Mouse (Mus musculus): ENCODE measurements around the gene Primpol. TPM values are rescaled to one million over a fixed set of nuclear protein-coding genes. Genes with fewer than 3 reads are reported as not detected.
"Not testable (repeated sequence)": the region's sequence is repeated elsewhere in the genome, so short reads cannot be mapped to it uniquely, and the experiment has no call there.

The Primpol gene
- polyA plus RNA-seq, 1 experiment from 2014 or later = 11.8 TPM

DNA sequence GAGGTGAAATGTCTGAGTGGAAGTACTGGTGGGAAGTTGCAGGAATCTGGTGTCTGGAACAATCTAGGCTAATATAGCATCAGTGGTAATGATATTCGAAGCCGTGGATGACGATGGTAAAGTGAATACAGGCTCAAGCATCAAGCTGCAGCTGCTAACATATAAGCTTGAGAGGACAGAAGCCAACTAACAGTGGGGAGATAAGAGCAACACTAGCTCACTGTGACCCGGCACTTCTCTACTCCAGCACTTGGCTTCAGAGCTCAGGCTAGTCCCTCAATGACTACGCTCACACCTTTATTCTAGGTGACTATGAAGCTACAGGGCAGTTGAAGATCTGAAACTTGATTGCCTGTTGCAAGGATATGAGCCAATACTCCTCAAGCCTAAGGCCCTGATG lies 18.3 kb downstream of the Primpol start:
- H3K27me3 ChIP-seq (ENCODE audit: insufficient read depth, poor library complexity, severe bottlenecking) = no peaks in the 10 kb centered on the region
- H3K4me3 ChIP-seq = no peak overlapping the region
- peaks cover 11% of the 10 kb centered on the region; the same call in 1 of the 2 replicates for H3K36me3 ChIP-seq
- no peak for DNase-seq (ENCODE audit: low spot score)
- WGBS = 72% methylated on average over 5 of the region's 5 CpGs
- H3K9me3 ChIP-seq = no peaks in the 10 kb centered on the region
- no peak overlapping the region for H3K27ac ChIP-seq
- peaks cover 23% of the 10 kb centered on the region; the same call in 1 of the 2 replicates for H3K4me1 ChIP-seq

DNA sequence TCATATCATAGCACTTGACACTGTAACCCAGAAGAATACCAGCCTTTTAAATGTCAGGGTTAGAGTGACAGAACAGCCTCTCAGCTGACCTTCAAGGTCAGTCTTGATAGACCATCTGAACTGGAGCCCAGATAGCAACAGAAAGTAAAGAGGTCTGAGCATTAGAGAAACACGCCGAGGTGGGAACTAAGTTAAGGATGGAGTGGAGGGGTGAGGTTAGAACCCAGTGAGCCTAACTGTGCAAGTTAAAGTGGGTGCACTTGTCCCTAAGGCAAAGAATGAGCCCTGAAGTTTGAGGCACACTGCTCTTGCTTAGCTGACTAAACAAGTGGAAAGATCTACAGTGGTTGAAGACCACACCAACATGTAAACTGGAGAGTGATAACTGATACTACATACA lies 18.9 kb downstream of the Primpol start:
- no peak for DNase-seq (ENCODE audit: low spot score)
- 48% methylated on average over 2 of the region's 2 CpGs for WGBS
- Histone ChIP-seq H3K4me1 (peaks cover 26% of the 10 kb centered on the region; the same call in 1 of the 2 replicates), H3K36me3 (peaks cover 12% of the 10 kb centered on the region; the same call in 1 of the 2 replicates), H3K9me3 (no peaks in the 10 kb centered on the region), H3K27me3 (ENCODE audit: insufficient read depth, poor library complexity, severe bottlenecking) (no peaks in the 10 kb centered on the region), H3K4me3 (no peak overlapping the region), H3K27ac (no peak overlapping the region)

DNA sequence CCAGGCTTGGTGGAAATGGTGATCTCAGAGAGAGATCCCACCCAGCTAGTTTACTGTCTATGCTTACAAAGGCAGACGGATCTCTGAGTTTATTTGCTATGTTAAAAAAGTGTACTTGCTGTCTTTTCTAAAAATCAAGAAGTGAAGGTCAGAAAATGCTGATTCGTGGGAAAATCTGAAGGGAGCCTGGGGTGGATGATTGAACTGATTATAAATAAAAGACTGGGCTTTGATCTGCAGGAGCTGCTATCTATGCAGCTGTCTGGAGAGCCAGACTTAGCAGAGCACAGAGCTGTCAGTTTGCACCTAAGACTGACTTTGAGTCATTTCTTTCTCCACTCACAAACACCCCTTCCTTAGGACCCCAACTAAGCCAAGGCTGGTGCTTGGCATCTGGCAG lies 19.6 kb downstream of the Primpol start:
- Histone ChIP-seq H3K27ac (no peak overlapping the region), H3K27me3 (ENCODE audit: insufficient read depth, poor library complexity, severe bottlenecking) (no peaks in the 10 kb centered on the region), H3K4me1 (peaks cover 28% of the 10 kb centered on the region; the same call in 1 of the 2 replicates), H3K4me3 (no peak overlapping the region), H3K36me3 (peaks cover 8% of the 10 kb centered on the region; the same call in 1 of the 2 replicates), H3K9me3 (no peaks in the 10 kb centered on the region)
- WGBS = 67% methylated on average over 2 of the region's 2 CpGs
- DNase-seq (ENCODE audit: low spot score) = no peak

DNA sequence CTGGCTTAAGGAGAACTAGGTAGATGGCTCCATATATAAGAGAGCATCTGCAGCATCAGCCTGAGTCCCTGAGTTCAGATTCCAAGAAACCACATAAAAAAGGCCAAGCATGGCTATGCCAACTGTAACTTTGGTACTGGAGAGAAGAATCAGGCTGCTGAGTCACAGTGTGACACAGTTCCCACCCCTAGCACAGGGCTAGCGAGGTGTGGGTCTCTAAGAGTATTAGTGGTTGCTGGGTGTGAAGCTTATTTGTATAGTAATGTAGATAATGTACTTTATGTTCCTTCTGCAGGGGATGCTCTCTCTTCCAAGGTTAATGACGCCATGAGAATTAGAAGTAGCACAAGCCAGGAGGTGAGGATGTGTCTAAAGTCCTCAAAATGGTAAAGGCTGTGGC lies 20.5 kb downstream of the Primpol start:
- Histone ChIP-seq H3K27me3 (ENCODE audit: insufficient read depth, poor library complexity, severe bottlenecking) (no peaks in the 10 kb centered on the region), H3K36me3 (peaks cover 8% of the 10 kb centered on the region; the same call in 1 of the 2 replicates), H3K4me1 (peaks cover 28% of the 10 kb centered on the region; the same call in 1 of the 2 replicates), H3K4me3 (no peak overlapping the region), H3K27ac (no peak overlapping the region), H3K9me3 (no peaks in the 10 kb centered on the region)
- WGBS = 89% methylated on average over 2 of the region's 2 CpGs
- no peak for DNase-seq (ENCODE audit: low spot score)

DNA sequence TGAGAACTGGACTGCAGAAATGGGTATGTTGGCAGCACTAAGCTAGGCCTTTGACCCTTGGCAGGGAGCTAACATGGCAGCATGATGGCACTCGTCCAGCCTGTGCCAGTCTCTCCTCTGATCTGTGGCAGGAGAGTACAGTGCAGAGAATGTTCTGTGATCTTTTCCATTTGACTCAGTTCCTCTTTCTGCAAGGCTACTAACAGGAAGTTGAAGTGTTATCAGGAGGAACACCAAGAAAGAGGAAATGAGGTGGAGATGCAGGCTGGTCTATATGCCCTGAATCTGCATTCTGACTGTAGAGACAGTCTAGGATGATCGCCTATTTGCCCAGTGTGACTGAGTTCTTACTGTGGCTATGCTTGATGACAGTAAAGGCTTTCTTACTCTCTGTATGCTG lies 21.4 kb downstream of the Primpol start:
- H3K4me1 ChIP-seq = peaks cover 28% of the 10 kb centered on the region; the same call in 1 of the 2 replicates
- H3K36me3 ChIP-seq = peaks cover 8% of the 10 kb centered on the region; the same call in 1 of the 2 replicates
- H3K27me3 ChIP-seq (ENCODE audit: insufficient read depth, poor library complexity, severe bottlenecking) = no peaks in the 10 kb centered on the region
- WGBS = 78% methylated on average over 2 of the region's 2 CpGs
- H3K27ac ChIP-seq = no peak overlapping the region
- DNase-seq (ENCODE audit: low spot score) = no peak
- no peaks in the 10 kb centered on the region for H3K9me3 ChIP-seq
- H3K4me3 ChIP-seq = no peak overlapping the region

DNA sequence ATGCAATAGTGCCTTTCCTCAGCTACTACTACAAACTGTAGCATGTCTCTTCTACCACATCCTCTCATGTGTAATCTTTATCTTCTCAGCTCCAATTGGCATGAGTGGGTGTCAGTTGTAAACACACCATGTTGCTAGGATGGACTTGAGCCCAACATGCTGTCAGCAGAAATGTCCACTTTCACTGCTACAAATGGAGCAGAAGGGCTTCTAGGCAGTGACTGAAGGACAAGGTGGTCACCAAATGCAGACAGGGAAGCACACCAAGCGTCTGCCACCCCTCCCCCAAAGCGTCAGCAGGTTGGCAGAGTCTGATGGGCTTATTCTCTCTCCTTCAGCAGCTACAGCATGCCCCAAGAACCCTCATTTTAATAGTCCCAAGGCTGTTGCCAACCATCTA lies 23.2 kb downstream of the Primpol start:
- no peak overlapping the region for H3K27ac ChIP-seq
- WGBS = 56% methylated on average over 2 of the region's 2 CpGs
- no peak overlapping the region for H3K4me3 ChIP-seq
- H3K9me3 ChIP-seq = no peaks in the 10 kb centered on the region
- no peaks in the 10 kb centered on the region for H3K27me3 ChIP-seq (ENCODE audit: insufficient read depth, poor library complexity, severe bottlenecking)
- peaks cover 8% of the 10 kb centered on the region; the same call in 1 of the 2 replicates for H3K36me3 ChIP-seq
- DNase-seq (ENCODE audit: low spot score) = no peak
- H3K4me1 ChIP-seq = peaks cover 20% of the 10 kb centered on the region; the same call in 1 of the 2 replicates

DNA sequence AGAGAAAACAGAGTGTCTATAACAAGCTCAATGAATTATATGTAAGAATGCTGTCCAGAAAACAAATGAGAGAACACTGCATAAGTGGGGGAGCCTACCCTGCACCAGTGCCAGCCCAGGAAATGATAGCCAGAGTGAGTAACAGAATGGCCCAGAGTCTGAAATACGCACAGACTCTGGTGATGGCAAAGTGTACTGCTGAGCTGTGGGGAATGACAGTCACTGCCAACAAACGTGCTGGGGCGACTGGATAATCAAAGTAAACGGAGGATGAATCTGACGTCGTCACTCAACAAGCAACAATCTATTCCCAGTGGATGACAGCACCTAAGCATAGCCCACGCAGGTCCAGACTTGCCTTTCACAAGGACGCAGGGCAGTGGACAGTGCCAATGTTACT lies 23.9 kb downstream of the Primpol start:
- H3K4me3 ChIP-seq = no peak overlapping the region
- H3K9me3 ChIP-seq = no peaks in the 10 kb centered on the region
- peaks cover 14% of the 10 kb centered on the region; the same call in 1 of the 2 replicates for H3K4me1 ChIP-seq
- no peaks in the 10 kb centered on the region for H3K27me3 ChIP-seq (ENCODE audit: insufficient read depth, poor library complexity, severe bottlenecking)
- H3K27ac ChIP-seq = no peak overlapping the region
- WGBS = 66% methylated on average over 8 of the region's 8 CpGs
- peaks cover 8% of the 10 kb centered on the region; the same call in 1 of the 2 replicates for H3K36me3 ChIP-seq
- no peak for DNase-seq (ENCODE audit: low spot score)

DNA sequence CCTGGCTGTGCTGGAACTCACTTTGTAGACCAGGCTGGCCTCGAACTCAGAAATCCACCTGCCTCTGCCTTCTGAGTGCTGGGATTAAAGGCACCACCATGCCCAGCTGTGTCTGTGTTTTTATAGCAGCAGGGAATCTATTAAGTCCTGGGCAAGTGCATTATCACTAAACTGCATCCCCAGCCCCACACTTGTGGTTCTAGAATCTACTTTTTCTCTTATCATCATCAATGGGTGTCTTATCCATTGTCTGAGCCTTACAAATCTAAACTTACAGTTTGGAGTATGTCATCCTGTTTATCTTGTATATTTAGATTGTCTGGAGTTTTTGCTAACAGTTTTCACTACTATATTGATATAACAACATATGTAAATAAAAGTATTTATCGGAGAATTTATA lies 28.3 kb downstream of the Primpol start:
- 90% methylated on average over 2 of the region's 2 CpGs for WGBS
- no peak overlapping the region for H3K4me3 ChIP-seq
- H3K27me3 ChIP-seq (ENCODE audit: insufficient read depth, poor library complexity, severe bottlenecking) = no peaks in the 10 kb centered on the region
- no peak overlapping the region for H3K27ac ChIP-seq
- H3K36me3 ChIP-seq = peaks cover 4% of the 10 kb centered on the region; the same call in 1 of the 2 replicates
- H3K9me3 ChIP-seq = no peaks in the 10 kb centered on the region
- DNase-seq (ENCODE audit: low spot score) = no peak
- H3K4me1 ChIP-seq = peaks cover 5% of the 10 kb centered on the region; the same call in 1 of the 2 replicates

DNA sequence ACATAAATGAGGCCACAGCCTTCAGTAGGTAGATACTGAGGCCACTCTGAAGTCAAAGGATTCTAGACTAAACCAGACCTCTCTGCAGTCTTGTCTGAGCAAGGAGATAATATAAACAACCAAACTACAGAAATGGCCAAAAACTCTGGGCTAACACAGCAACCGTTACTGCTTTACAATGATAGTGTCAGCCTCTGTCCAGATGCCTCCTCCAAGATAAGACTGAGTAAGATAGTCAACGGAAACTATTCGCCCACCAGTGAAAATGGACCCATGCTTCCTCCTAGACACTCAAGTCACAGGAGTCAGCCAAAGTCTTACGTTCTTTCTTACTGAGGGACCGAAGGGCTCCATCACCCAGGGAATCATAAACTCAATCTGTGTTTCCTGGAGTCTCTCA lies 29.1 kb downstream of the Primpol start:
- Histone ChIP-seq H3K4me3 (no peak overlapping the region), H3K36me3 (peaks cover 4% of the 10 kb centered on the region; the same call in 1 of the 2 replicates)
- no peak for DNase-seq (ENCODE audit: low spot score)

DNA sequence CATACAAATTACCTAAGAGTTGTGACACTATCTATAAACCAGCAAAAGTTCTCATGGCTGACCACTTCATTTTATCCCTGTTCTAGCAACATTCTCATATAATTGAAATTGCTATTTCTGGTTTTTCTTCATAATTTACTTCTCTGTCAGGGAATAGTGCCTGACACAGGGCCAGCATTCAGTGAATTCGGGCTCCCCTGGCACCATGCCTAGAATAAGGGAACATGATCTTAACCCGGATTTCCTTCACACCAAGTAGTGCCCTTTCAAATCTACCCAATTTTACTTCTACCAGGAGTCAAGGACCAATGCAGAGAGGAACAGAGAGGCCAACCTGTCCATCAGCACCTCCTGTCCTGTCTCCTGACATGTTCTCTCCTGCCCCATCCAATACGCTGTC lies 31.4 kb downstream of the Primpol start:
- 84% methylated on average over 3 of the region's 3 CpGs for WGBS
- H3K27ac ChIP-seq = no peak overlapping the region
- H3K36me3 ChIP-seq = peaks cover 15% of the 10 kb centered on the region; the same call in 1 of the 2 replicates
- no peak overlapping the region for H3K4me3 ChIP-seq
- no peak for DNase-seq (ENCODE audit: low spot score)
- no peaks in the 10 kb centered on the region for H3K27me3 ChIP-seq (ENCODE audit: insufficient read depth, poor library complexity, severe bottlenecking)
- H3K4me1 ChIP-seq = no peaks in the 10 kb centered on the region
- H3K9me3 ChIP-seq = no peaks in the 10 kb centered on the region

More for the DNA sequence above, 29.1 kb downstream of the Primpol start:
- Histone ChIP-seq H3K27me3 (ENCODE audit: insufficient read depth, poor library complexity, severe bottlenecking) (no peaks in the 10 kb centered on the region), H3K9me3 (no peaks in the 10 kb centered on the region), H3K27ac (no peak overlapping the region), H3K4me1 (peaks cover under 1% of the 10 kb centered on the region; the same call in 1 of the 2 replicates)
- WGBS = 58% methylated on average over 5 of the region's 5 CpGs

DNA sequence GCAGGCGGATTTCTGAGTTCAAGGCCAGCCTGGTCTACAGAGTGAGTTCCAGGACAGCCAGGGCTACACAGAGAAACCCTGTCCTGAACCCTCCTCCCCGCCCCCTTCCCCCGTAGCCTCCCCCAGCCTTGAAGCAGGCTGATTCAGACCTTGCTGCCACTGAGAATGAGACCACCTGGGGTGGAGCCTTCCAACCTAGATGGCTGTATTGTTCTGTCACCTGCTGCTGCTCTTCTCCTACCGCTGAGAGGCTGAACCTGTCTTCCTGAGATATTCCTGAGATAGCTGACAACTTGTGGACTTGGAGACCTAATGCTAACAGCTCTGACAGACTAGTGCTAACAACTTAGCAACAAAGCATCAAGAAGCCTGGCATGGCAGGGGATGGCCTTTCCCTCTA lies 32.7 kb downstream of the Primpol start:
- WGBS = 61% methylated on average over 4 of the region's 4 CpGs
- H3K27ac ChIP-seq = not testable (repeated sequence)

DNA sequence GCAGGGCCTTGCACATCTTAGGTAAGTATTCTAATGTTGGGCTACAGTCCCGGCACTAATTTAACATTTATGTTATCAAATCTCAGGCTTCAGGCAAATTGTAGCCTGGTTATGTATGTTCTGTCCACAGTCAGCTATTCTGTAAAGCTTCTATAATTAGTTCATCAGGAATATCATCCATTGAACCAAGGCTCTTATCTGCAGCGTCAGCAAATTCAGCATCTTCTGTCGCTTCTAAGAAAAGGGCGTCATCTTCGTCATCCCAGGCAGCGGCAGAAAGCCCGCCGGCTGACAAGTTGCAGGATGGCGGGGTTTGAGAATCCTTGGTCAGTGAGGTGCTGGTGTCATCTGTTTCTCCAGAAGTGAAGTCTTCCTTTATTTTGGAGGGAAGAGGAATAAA lies 38.2 kb downstream of the Primpol start:
- DNase-seq (ENCODE audit: low spot score) = no peak
- H3K9me3 ChIP-seq = no peaks in the 10 kb centered on the region
- no peak overlapping the region for H3K4me3 ChIP-seq
- peaks cover 67% of the 10 kb centered on the region for H3K36me3 ChIP-seq
- H3K27me3 ChIP-seq (ENCODE audit: insufficient read depth, poor library complexity, severe bottlenecking) = no peaks in the 10 kb centered on the region
- H3K4me1 ChIP-seq = no peaks in the 10 kb centered on the region
- 90% methylated on average over 9 of the region's 9 CpGs for WGBS
- no peak overlapping the region for H3K27ac ChIP-seq

More for the DNA sequence above, 32.7 kb downstream of the Primpol start:
- not testable (repeated sequence) for H3K4me1 ChIP-seq; H3K4me3 ChIP-seq; H3K9me3 ChIP-seq; H3K27me3 ChIP-seq (ENCODE audit: insufficient read depth, poor library complexity, severe bottlenecking); DNase-seq (ENCODE audit: low spot score)
- H3K36me3 ChIP-seq = peaks cover 26% of the 10 kb centered on the region

DNA sequence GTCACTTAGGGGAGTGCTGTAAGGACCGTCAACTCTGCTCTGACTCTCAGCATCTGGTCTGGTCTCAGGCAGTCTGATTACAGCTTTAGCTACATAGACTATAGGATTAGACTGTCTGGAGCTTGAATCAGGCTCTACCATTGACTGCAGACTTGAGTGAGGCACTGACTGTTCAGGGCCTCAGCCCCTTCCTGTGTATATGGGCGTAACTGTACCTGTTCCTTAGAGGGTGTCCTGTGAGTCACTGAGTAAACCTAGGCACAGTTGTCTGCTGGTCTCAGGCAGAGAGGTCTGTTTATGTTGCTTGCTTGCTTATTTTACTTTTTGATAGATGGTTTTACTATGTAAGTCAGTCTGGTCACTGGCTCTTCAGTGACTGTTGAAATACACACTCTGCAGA lies 43.0 kb downstream of the Primpol start:
- no peaks in the 10 kb centered on the region for H3K4me1 ChIP-seq
- 87% methylated on average over 2 of the region's 2 CpGs for WGBS
- peaks cover 70% of the 10 kb centered on the region for H3K36me3 ChIP-seq
- DNase-seq (ENCODE audit: low spot score) = no peak
- H3K9me3 ChIP-seq = no peaks in the 10 kb centered on the region
- H3K4me3 ChIP-seq = no peak overlapping the region
- no peak overlapping the region for H3K27ac ChIP-seq
- H3K27me3 ChIP-seq (ENCODE audit: insufficient read depth, poor library complexity, severe bottlenecking) = no peaks in the 10 kb centered on the region

DNA sequence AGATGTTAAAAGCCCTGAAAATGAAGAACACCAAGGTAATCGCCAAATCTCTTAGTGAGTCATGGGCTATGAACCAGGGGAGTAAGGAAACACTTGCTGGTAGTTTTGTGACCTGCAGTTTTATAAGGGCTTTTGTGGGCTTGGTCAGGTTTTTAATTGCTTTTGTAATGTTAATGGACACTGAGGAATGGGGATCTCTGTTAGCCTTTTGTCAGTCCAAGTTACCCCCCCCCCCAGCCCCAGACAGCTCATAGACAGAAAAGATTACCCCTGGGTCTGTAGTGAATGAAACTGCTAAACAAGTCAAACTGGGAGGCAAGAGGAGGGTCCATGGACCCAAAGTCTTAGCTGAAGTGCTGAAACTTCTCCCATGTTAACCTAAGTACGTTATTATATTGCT lies 43.6 kb downstream of the Primpol start:
- Histone ChIP-seq H3K27me3 (ENCODE audit: insufficient read depth, poor library complexity, severe bottlenecking) (no peaks in the 10 kb centered on the region), H3K9me3 (no peaks in the 10 kb centered on the region), H3K4me1 (no peaks in the 10 kb centered on the region), H3K27ac (no peak overlapping the region), H3K4me3 (no peak overlapping the region), H3K36me3 (peaks cover 65% of the 10 kb centered on the region)
- 91% methylated on average over 2 of the region's 2 CpGs for WGBS
- DNase-seq (ENCODE audit: low spot score) = no peak
